Mouse (Mus musculus) layer of hippocampus, postnatal 10 days (tissue): Measurements from ENCODE around the gene Cdc42bpa. TPM values are rescaled to one million over a fixed set of nuclear protein-coding genes. Genes with fewer than 3 reads are reported as not detected.

Experiments
- DNase-seq, 2 experiments: peaks; one replicate each; pipeline ENCODE4 v3.0.0; 2021; ENCODE audit warnings: low spot score in 2 of 2
- long read RNA-seq: library from polyadenylated mRNA; stranded (forward); transcript quantifications from one replicate; pipeline ENCODE4 v2.0.0, GENCODE M21; 2023
- total RNA-seq, 2 experiments: library from RNA; stranded (reverse); gene quantifications; 2 replicates each; pipeline ENCODE4 v1.2.3; 2021

The Cdc42bpa gene
- 100 to 1,000 TPM; 220 to 243 TPM for total RNA-seq
- long read RNA-seq, partial matches to known transcripts, result 2 of 20 reads
- long read RNA-seq, other reads (novel, unspliced or antisense), result 17 of 20 reads

DNA sequence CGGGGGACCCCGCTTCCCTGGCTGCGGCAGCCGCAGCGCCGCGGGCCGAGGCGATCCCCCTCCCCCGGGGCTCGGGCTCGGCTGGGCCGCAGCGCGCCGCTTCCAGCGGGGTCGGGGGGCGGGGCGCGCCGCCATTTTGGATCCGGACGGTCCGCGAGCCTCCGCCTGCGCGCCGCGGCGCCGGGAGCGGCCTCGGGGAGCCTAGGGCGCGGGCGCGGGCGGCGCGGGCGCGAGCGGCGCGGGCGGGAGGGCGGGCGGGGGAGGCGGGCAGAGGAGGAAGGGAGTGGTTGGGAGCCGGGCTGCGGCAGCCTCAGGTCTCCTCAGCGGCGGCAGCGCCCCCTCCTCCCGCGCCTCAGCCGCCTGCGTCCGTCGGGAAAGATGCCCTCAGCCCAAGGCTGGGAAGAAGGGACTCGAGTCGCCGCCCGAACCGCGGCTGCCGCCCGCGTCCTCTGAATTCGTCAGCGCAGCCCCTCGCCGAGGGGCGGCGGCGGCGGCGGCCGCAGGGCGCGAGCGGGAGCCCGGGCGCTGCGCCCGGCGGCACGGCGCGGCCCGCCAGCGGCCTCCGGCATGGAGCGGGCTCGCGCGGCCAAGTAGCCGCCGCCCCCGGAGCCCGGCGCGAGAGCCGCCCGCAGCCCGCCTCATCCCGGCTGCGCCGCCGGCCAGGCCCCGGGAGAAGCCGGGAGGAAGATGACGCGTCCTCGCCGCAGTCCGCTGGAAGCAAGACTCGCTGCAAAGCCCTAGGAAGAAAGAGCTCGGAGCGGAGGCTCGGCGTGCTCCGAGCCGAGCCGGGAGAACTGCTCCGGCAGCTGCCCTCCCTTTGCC, at the start of gene Cdc42bpa:
Gene Cdc42bpa, plus strand, starts transcription at position 752 of the 822 bp plus-strand sequence.
- peak; percentile 72 to 84 for DNase-seq

DNA sequence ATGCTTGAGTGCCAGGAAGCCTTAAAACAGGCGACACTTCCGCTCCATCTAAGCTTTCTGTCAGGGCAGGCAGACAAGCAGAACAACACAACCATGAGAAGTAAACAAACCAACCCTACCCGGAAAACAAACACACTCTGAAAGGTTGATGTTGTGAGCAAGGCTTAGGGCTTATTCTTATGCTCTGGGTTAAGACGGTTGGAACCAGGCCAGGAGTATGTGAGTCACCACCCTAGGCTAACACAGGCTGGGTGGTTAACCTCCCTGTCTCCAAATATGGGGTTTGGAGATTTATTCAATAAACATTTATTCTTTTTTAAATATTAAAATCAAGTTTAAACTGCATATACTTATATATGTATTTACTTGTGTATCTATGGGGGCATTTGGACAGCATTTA, 46.8 kb upstream of the Cdc42bpa start:
- DNase-seq, result peak in 1 of 2 experiments; percentile 9

DNA sequence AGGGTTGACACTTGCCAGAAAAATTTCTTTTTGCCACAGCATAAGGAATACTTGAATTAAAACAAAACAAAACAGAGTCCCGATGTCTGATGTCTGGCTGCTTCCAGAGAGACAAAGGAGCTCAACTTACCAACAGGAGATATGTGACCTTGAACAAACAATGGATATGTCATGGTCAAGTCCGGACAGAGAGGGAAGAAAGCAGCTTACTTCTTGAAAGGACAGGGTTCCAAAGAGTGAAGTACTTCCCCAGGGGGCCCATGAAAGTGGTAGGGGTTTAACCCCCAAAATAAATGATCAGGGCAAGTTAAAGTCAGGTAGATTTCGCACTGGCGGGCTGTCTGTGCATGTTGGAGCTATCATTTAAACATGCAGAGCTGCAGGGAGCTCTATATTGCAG, 43.2 kb upstream of the Cdc42bpa start:
- DNase-seq, result peak in 1 of 2 experiments; percentile 3

DNA sequence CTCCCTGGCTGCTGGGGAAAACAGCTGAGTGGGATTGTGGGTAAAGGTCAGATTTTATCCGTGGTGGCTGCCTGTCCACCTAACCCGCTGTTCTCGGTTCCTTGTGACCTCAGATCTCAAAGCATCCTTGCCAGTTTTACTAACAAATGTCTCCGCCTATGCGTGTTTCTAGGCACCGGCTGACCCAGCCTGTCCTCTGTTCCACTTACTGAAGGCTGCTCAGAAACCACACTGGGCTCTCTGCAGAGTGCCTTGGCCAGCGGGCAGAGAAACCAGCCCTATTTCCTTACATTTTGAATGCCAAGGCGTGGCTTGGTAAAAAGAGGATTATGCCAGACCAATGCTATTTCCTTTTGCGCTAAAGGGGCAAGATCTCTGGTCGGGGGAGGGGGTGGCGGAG, 42.8 kb upstream of the Cdc42bpa start:
- peak in 1 of 2 experiments; percentile 6 for DNase-seq

DNA sequence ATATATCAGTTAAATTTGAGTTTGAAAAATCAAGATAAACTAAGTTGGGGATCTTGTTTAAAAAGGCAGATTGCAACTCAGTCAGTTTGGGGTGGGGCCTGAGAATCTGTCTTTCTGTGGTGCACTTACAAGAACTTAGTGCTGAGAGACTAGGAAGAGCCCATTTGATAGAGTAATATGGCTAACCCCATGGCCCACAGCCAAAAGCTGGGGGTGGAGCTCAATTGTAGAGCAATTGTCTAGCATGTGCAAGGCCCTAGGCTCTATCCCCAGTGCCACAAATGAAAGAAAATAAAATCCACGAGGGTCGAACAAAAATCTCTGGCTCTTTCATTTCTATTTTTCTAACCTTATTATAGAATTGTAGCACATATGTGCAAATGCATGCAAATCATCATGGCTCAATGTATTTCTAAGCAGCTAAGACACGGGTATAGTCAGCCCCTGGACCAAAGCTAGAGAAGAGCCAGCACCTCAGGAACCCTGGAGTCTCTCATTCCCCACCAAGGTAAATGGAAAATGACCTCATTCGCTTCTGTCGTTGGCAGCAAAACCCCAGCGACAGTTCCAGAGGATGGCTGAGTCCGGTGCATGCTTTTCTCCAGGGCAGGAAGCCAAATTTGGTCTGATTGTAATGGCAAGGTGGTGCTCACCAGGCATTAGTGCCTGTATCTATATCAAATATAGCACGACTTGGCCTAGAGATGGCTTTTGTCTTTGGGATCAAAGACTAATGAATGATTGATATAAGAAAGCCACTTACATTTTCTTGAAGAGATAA, 40.4 kb upstream of the Cdc42bpa start:
- DNase-seq, result peak in 1 of 2 experiments; percentile 9

DNA sequence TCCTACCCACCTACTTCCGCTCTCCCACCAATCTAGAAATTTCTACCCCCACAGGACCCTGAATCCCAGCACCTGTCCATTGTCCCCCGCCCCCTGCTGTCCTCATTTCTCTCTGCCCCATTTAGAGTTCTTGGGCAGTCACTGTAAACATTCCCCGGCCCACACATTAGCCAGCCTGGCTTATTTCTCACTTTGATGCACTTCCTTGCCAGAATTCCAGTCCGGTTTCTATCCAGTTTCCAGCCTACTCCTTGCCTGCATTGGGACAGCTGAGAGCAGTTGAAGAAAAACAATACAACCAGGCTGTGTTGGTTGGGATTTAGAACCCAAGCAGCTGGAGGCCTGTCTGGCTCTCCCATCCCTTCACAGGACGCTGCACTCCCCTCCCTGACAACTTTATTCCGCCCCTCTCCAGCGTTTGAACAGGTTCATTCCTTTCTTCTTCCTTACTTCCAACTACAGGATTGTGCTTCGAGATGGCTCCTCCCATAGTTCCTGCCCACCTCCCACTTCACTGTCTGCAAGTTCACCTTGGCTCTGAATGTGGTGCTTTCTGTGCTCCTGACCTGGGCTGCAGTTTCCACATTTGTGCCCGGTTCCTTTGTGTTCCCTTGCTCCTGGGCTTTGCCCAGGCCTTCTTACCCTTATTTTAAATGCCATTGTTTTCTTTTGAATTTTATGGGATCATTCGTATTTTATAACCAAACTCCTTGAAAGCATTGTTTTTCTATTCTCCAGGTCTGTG, 36.4 kb upstream of the Cdc42bpa start:
- no peak for DNase-seq

DNA sequence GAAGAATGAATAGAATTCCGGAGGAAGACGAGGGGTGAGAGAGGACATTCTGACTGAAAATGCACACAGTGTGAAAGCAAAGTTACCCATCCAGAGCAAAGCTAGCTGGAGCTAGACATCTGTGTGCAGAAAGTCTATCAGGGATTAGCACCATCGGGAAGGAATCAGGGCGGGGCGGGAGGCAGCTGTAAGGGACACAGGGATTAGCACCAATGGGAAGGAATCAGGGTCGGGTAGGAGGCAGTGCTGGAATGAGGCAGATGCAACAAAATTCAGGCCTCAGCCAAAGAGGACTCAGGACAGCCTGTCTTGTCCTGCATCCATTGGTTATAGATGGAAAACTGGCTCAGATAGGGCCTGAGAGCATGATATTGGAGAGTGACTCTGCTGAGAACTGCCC, 34.0 kb upstream of the Cdc42bpa start:
- no peak for DNase-seq

DNA sequence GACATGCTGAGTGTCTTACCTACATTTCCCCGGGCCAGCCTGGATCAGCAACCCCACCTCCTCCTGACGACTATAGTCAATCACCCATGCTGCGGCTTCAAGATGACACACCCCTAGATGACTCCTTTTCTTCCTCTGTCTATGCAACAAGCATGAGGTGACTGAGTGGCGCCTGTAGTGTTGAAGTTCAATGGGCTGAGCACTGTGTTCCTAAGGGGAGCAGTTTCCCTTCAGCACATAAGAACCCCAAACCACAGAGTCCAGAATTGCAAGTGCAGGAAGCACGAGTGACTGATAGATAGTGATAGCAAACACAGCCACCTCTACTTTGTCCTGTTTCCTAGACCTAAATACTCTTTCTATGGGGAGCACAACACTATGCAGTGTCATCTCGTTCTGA, 33.2 kb upstream of the Cdc42bpa start:
- DNase-seq, result no peak

DNA sequence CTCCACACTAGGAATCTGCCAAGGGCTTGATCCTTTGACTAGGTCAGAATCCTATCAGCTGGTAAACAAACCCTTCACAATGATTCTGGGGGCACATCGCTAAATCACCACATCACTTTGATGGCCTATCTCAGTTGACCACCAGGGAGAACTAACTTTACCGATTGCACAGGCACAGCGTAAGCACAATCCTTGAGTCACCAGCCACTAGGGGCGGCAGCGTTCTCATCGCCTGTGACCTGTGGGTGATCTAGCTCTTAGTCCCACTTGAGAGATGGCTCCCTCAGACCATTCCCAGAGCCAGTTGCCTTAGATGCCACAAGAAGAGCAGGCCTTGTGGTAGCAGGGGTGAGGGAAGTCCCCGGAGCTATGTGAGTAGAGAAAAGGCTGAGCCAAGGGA, 31.4 kb upstream of the Cdc42bpa start:
- DNase-seq, result no peak

DNA sequence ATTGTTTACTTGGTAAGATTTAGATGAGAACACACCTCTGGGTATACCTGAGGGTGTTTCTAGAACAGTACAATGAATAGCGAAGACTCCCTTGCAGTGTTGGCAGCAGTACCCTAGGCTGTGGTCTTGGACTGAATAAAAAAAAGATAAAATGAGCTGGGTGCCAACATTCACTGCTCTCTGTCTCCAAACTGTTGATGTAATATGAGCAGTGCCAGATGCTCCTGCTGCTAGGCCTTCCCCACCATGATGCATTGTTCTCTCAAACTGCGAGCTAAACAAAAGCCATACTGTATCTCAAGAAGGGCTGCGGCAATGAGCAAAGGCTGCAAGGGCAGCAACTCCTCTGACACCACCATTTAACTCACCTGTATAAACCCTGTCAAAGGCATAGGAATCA, 29.0 kb upstream of the Cdc42bpa start:
- no peak for DNase-seq

DNA sequence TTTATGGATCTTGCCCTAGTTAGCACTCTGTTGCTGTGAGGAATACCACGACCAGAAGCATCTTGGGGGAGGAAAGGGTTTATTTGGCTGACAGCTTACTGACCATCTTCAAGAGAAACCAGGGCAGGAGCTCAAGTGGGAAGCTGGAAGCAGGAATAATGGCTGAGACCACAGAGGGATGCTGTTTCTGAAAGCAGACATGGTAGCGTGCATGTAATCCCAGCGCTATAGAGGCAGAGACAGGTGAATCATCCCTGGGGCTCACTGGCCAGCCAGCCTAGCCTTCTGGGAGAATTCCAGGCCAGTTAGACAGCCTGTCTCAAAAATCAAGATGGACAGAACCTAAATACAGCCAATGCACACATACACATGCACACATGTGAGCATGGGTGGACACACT, 26.2 kb upstream of the Cdc42bpa start:
- DNase-seq, result no peak

DNA sequence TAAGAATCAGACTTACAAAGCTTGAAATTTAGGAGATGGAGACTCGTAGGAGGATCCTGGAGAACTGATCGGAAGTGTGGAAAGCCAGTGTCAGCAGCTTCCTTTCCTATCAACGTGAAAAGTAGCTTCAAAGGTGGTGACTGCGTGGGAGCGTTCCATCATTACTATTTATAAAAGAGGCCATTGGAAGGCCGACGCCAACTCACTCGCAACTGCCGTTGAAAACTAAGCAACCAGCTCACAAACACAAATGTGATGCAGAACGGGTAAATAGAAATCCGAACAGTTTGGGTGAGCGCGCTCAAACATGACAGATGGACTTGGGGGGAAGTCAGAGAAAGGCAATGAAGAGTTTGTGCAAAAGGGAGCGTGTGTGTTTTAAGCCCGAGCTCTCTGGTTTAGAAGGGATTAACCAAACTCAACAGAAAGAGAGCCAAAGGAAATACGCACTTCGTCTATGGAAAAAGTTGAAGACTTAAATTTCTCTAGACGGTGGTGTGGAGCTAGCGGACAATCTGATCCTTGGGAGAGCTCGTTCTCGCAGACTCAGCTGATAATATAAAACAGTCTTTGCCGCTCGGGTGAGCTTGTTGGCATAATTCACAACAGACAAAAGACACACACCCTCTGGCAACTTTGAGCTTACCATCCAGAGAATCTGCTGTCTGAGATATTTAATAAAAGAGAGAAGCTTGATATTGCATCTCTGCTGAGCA, 20.0 kb upstream of the Cdc42bpa start:
- DNase-seq, result peak; percentile 20 to 29

DNA sequence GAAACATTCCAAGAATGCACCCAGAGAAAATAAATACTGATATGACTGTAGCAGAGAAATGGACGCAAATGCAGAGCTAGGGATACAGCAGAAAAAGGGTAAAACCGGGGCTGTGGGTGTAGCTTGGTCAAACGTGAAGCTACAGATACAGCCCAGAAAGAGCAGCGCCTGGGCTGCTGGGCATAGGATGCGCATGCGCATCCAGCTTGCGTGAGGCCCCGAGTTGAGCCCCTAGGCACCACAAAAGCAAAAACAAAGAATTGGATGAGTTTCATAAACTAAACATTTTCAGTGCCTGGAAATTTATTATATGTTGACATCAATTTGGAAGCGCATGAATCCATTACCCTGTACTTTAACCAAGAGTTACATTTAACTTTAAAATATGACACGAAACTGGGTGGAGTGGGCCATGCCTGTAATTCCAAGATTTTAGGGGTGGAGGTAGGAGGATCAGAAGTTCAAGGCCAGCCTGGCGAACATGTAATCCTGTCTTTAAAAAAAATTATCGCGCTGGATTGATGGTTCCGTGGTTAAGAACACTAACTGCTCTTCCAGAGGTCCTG, 19.4 kb upstream of the Cdc42bpa start:
- DNase-seq, result no peak

DNA sequence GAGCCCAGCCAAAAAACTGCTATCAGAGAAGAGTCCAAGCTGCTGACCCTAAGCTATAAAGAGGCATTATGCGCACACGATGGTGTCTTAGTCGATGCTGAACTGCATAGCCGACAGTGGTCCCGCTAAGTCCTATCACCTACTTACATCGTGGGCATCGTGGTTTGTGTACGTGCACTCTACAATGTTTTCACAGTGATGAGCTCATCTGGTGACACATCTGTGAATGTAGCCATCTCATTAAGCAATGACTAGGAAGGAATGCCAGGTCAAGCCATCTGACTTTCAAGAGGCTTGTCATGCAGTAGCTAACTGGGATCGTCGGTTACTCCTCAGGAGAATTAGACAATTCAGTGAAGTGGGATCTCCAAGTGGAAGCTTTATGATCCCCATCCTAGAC, 15.3 kb upstream of the Cdc42bpa start:
- DNase-seq, result no peak

DNA sequence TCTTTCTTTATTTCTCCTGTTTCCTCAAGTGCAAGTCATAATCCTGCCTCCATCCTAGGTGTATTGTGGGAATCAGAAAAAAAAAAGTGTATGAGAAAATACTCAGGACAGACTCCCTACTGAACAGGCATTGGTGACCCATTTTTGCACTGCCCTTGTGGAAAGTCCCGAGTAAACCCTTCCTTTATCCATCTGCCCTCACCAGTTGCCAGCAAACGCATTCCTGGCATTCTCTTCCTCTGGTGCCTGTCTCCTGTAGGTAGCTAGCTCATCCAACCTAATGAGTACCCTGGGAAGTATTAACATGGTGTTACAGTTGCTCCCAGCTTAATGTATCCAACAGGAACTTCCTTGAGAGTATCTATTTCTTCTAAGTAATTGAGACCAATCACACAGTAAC, 13.7 kb upstream of the Cdc42bpa start:
- no peak for DNase-seq

DNA sequence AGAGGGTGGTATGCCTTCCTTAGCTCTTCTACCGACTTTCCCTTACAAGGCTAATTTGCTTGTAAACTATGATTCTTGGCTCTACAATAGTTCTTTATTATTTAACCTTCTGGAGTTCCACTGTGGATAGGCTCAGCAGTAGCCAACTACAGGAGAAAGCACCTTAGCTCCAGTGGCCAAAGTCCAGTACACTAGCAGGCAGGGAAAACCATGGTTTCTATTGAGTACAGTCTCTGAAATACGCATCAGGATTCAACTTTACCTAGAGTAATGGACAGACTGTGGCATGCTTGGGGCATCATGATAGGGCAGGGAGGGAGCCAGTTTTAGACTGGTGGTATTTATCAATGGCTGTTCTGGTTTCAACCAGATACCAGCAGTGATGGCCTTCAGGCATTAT, 12.6 kb upstream of the Cdc42bpa start:
- DNase-seq, result no peak

DNA sequence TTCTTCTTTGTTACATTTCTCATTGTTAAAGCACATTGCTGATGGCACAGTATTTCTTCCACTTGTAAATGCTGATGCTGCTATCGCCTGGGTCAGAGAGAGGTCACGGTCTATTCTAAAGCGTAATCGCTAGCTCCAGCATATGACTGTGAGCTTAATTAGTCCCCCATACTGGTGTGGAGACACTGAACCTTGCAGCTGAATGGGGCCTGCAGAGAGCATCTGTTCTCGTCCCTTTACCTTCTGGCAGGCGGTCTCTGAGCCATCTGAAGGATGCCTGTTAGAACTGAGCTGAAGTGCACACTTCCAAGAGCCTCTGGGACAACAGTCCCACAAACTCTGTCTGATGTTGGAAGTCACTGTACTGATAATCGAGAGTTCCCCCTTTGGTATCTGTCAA, 8.7 kb upstream of the Cdc42bpa start:
- no peak for DNase-seq

DNA sequence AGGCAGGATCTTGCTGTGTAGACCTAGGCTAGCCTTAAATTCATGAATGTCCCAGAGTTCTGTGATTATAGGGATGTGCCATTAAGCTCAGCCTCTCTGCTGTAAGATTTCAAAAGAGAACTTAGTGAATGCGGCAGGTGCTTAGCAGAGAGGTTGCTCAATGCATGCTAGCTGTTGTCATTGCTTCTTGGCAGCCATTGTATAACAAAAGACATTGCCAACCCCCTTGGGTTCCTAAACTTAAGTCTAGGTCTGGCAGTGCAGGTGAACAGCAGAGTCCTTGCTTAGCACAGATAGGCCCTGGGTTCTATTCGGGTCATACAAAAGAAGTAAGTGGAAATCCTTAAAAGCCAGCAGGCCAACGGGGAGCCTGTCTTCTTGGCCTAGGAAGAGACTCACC, 7.0 kb upstream of the Cdc42bpa start:
- no peak for DNase-seq

DNA sequence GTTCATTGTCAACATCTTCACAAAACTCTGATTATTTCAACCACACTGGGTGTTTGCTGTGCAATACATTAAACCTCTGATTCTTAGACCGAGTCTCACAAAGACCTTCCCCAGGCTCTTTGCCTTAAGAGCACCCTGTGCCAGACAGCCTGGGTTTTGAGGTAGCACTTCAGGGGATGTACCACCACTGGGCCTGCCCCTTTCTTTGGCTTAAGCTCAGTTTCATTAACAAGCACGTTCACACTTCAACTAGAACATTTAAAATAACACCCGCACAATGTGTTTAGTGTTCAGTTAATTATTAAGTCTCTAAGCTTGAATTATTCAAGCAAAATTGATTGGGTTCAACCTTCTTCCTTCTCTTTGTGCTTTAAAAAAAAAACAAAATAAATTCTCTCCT, 2.8 kb upstream of the Cdc42bpa start:
- DNase-seq, result no peak

DNA sequence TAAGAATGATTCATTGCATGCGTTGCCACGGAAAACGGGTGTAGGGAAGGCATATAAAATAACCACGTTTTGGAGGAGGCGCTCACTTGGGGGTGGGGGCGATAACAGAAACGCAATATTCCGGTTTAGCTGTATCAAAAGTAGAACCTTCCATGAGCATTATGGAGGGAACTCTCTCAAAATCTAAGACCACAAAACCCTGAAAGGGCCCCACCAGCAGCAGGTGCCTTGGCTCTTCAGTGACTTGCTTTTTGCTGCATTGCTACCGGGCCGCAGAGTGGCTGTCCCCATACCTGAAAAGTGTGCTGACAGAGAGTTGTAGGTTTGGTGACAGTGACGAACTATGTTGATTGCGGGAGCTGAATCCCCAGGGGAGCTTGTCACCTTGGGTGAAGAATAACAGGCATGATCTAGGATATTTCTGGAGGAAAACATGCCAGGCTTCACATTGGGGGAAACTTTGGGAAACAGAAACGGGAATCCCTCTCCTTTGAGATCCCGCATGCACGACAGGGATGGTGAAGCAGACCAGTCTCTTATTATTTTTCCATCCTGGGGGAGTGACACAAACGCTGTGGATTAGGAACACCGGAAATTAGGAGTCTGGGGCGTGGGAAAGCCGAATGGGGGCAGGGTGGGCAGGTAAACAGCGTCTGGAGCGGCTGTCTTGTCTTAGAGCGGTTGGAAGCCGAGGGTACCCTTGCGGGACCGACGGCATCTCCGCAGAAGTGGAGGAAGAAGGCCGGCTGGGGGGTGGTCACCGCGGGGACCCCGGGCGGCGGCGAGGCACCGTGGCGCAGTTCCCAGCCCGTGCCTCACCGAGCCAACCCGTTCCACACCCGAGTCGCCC, 1.2 kb upstream of the Cdc42bpa start:
- DNase-seq, result peak in 1 of 2 experiments; percentile 37
